Mouse (Mus musculus) thymus, adult 2 months (tissue): ENCODE results near the gene Tec.

Experiments
- CTCF ChIP-seq: fragments of 200-500 bp; IDR thresholded peaks from 2 replicates; pipeline ENCODE4 v1.5.1; 2012; ENCODE audit warnings: mild to moderate bottlenecking, control low read depth, low read length, moderate library complexity, borderline replicate concordance; ENCODE audit not compliant: control insufficient read depth, poor library complexity, insufficient read depth; ENCODE audit errors: extremely low read depth
- POLR2A ChIP-seq: fragments of 200-500 bp; IDR thresholded peaks from 2 replicates; pipeline ENCODE4 v1.6.1; 2012; ENCODE audit warnings: mild to moderate bottlenecking, low read length, control low read depth, moderate library complexity; ENCODE audit not compliant: control insufficient read depth, poor library complexity, insufficient read depth; ENCODE audit errors: extremely low read depth

- no peak for TF ChIP-seq CTCF
- TF ChIP-seq POLR2A: no peak
These were observed 34.7 kb upstream of the Tec start for GRCm38 (mm10) chr5:72902876-72903516.
